Mouse (Mus musculus) kidney, adult 9 months (tissue): ENCODE data around the gene Mccc1.

Experiments used
- DNase-seq: peaks from one replicate; pipeline ENCODE4 v3.0.0; 2022

Gene Mccc1

DNA sequence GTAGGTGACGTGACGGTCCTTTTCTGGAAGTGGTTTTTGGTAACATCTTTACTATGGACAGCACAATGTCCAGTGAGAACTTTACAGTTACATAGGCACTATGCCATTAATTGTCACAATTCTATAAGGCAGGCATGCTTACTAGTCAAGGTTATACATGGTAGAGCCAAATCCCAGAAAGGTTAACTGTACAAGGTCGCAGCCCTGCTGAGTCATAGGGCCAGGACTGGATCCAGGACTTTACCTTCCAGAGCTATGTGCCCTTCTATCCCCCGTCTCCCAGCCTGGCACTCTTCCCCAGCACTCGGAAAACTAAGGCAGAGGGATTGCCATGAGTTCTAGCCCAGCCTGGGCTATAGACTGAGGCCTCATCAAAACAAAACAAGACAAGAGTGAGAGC, 36.6 kb downstream of the Mccc1 start:
- DNase-seq: no peak

DNA sequence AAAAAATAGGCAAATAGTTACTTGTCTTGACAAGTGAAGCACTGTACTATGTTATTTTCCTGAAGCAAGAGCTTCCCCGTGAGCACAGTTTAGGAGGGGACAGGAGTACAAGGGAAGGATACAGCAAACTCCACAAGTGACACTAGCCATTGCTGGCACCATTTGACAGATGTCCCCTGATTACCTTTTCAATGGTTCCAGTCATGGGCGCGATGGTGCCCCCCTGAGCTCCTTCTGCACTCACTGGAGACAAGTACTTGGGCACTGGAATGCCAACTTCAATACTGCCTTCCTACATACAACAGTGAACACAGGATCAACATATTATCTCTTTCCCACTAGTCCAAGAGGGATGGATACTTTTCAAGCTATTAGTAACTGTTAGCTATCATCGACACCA, 37.1 kb downstream of the Mccc1 start:
- DNase-seq: no peak

DNA sequence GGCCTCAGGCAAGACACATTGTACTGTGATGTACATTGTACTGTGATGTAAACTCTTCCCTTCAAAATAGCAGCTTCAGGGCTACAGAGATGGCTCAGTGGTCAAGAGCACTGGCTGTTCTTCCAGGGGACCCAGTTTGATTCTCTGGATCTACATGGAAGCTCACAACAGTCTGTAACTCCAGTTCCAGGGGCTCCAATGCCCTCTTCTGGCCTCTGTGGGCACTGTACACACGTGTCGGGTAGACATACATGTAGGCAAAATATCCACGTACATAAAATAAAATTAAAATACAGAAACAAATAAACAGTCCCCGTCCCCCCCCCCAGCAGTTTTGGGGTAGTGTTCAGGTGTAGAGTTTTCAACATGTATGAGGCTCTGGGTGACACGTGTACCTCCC, 37.5 kb downstream of the Mccc1 start:
- DNase-seq: no peak

DNA sequence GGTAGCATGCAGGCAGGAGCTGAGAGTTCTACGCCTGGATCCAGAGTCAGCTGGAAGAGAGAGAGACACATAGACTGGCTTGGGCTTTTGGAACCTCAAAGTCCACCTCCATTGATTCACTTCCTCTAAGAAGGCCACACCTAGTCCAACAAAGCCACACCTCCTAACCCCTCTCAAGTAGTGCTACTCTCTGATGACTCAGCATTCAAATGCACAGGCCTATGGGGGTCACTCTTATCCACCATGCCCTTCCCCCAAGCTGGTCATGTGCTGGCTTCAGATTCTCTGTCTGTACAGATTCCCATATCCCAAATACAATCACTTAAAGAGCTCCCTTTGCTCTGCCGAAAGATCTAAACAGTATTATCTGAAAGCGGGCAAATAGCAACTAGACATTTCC, 43.2 kb downstream of the Mccc1 start:
- no peak for DNase-seq

DNA sequence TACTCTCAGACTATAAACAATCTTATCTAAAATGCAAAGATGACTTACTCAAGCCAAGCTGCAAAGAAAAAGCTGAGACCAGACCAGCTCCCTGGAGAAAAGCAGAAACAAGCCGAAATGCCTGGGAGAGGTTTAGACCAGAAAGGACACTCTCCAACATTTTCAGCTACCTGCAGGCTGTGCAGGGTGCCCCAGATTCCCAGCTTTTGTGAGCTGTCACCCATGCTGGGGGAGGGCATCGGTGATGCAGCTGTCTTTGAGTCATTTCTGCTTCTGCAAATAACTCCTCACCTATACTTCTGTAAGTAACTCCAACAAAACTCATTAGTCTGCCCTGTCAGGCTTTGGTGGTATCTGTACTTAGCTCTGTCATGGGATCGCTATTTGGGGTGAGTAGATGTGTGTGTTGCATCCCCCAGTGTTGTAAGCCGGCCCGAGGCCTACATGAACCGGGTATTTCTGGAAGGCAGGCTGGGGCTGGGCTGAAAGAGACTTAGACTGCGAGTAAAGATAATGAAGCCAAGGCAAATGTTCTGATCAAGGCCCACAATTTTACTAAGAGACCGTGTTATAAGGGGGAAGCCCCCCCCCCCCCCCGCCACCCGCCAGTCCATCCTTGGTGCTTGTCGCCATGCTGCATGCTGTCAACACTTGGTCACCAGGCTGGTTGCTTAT, 45.4 kb downstream of the Mccc1 start:
- no peak for DNase-seq

DNA sequence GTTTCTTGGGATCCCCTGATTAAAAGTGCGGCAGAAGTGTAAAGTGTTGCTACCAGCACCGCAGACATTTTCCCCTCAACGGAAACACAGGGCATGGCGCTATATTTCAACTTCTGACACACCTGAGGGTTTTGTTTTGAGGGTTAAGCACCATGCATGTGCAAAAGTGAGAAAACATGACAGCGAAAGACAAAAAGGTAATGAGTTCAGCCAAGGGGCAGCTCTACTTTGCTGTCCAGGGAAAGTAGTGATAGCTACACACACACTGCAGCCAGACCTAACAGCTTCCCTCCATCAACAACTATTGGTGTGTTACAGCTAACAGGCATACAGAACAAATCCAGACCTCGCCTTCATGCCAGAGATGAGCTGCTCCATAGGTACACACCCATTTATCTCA, 46.7 kb downstream of the Mccc1 start:
- DNase-seq: no peak

DNA sequence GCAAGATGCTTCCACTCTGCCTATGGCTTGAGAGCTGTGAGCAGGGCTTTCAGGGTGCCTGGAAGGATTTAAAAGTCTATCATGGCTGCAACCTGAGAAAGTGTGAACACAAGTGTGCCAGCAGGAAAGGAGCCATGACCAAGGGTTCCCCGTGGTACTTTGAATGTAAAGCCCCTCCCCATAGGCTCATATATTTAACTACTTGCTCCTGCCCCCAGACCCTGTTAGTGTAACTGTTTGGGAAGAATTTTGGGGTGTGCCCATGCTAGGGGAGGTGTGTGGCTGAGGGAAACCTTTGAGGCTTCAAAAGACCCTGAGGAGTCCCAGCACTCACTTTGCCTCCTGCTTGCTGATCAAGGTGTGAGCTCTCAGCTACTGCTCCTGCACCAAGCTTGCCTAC, 47.3 kb downstream of the Mccc1 start:
- no peak for DNase-seq

DNA sequence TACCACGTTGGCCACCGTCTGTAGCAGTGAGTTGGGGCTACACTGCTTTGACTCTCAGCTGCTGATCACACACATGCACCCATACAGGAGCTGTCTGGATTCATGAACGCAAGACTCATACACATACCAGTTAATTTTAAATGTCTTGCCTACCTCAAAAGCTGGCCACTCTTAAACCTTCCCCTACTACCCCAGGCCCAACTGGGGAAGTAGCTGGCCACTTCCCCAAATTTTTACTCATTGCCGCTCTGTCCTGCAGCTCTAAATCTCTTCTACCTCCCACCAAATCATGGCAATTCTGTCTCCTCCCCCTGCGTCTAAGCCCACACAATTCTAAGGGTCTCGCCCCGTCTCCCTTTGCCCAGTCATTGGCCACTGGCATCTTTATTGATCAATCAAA, 52.3 kb downstream of the Mccc1 start:
- no peak for DNase-seq

DNA sequence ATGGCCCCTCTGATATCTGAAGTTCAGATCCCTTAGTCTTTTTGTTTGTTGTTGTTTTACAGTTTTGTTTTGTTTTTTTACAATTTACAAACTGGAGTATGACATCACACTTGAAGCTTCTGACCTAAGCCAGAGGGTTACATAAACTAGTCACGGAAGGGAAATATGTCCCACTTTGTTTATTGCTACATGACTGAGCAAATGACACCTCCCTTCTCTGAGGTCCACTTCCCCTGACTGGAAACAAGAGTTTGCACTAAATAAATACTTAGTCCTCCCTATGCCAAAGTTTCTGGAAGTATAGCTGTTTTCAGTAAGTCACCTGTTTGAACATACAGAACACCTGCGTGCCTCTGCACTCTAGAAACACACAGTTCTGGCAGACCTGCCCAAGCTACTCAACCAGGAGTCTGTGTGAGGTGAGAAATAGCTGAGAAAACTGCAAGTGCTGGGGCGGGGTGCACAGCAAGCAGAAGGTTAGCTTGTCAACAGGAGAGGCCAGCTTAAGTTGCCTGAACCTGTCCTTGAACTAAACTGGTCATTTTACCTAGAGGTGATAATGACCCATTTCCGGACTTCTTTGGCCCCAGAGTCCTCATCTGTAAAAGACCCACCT, 59.9 kb downstream of the Mccc1 start:
- DNase-seq: no peak

DNA sequence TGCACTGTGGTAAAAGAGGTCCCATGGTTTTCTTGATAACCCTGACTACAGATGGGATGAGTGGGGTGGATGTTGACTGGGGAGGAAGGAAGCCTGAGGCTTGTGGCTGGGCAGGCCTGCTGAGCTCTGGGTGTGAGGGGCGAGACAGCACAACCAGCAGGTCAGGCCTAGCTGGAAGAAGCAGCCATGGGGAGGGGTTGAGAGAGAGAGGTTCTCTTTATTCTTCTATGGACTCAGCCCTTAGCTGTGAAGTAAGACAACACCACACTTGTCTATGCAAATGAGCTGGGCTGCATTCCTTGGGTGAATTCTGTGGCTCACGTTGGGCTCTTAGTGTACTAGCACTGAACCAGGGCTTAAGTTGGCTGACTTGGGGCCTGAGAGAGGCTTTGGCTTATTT, 60.4 kb downstream of the Mccc1 start:
- DNase-seq: no peak

DNA sequence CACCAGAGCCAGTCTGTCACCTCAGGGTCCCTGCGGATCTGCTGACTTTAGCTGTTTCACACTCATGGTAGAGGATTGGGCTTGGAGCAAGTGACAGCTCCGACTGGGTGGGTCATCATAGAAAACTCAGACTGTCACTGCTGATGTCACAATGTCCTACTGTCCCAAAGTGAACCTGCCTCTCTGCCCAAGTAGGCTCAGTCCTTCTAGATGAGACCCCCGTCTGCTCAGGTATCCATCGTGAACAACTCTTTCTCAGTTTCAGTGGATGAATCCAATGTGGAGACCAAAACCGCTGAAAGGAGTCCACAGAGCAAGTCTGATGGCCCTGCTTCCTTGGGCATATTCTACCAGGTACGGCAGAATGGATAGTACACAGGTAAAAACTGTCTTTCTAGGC, 63.1 kb downstream of the Mccc1 start, which contains the start of gene Dcun1d1:
Gene Dcun1d1, minus strand, starts transcription at position 101 of the 400 bp plus-strand sequence.
- no peak for DNase-seq

DNA sequence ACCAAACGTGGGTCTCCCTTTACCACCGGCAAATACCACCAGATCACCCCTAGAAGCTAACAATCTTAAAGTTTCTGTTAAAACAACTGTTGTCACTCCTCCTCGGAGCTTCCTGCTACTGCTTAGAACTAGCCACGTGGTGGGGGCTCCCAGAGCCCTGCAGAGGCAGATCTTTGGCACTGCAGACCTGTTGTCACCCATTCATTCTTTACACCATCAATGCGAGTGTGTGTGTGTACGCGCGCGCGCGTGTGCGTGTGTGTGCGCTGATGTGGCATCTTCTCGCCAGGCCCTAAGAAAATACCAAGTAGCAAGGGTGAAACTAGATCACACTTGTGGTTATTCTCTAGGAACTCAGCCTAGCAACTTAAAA, 67.1 kb downstream of the Mccc1 start:
- DNase-seq: no peak

DNA sequence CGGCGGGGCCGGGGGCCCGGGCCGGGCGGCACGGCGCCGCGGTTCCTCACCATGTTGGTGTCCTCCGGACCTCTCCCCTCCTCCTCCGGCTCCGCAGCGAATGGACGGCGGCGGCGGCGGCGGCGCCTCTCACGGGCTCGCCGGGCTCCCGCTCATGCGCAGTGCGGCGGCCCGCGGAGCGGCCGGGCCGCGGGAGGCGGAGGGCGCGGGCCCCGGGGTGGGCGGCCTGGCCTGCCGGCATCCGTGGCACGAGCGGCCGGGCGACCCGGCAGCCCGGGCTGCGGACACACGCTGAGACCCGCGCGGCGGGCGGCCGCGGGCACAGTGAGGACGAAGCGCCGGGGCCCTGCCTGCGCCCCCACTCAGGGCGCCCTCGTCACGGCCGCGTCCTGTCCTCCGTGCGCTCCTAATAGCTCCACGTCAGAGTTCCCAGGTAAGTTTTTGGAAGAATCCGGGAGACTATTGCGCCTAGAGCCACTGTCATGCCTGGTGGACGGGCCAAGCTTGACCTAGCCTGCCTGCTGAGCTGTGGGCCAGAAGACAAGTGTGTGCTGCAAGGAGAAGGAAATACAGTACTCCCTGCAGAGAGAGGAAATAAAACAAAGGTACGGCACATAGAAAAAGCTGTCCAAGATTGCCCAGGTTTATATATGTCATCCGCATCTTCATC, 67.6 kb downstream of the Mccc1 start:
- DNase-seq: peak; percentile 79

DNA sequence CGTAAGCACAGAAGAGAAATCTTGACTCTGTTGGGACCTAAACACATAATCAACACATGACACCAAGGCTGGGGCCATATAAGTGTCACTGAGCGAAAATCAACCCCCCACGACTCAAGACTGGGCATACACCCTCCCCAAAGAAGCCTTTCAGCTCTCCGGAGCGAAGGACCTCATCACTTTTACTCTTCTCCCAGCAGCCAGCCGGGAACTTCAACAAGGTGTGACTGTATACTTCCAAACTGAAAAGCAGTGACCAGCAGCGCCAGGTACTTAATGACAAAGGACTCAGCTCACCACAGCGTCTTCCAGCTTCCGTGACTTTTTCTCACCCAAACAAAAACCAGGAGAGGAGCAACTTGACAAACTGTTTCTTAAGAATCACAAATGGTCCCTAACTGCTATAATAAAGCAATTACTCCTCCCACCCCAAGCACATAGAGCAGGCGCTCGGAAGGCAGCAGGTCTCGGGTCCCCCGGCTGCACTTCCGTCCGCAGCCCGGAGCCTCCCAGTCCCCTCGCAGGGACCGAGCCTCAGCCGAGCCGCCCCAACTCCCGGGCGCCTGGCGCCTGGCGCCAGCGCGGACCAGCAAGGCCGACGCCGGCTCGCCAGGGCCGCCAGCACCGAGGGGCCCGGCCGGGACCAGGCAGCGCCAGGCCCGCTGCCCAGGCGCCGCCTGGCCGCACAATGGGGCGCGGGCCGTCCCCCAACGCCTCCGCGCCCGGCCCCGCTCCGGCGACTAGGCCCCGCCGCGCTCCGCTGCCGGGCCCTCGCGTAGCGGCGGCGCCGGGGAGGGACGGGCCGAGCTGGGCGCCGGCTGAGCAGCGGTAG, 68.4 kb downstream of the Mccc1 start:
- DNase-seq: peak; percentile 52

DNA sequence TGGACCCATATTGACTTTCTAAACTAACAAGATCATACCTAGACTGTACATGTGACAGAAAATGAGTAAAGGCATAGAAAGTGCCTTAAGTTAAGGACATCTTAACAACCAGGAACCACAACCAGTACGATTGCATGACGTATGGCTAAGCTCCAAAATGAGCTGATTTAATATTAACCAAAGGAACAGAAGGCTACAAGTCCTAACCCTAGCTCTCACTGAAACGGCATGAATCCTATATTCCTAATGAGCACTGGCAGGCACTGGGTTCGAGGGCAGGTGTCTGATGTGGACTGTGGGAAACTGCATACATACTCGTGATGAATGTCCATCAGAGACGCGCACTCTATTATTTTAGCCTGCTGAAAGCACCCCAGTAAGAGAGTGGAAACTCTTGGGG, 69.1 kb downstream of the Mccc1 start:
- peak; percentile 65 for DNase-seq

DNA sequence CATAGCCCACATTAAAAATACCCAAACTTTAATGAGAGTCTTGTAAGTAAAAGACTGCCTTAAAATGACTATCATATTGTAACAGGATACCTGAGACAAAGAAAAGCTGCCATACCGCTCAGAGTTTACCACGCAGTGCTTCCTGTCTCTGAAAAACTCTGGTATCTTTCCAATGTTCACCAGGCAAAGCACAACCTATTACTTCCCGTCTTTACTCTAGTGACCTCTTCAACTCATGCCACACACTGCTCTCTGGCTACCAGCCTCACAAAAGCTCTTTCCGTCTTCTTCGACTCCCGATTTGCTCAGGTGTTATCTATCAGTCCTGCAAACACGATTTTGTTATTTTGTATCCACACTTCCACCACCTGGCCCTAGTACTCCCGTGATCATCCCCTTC, 70.6 kb downstream of the Mccc1 start:
- DNase-seq: no peak

DNA sequence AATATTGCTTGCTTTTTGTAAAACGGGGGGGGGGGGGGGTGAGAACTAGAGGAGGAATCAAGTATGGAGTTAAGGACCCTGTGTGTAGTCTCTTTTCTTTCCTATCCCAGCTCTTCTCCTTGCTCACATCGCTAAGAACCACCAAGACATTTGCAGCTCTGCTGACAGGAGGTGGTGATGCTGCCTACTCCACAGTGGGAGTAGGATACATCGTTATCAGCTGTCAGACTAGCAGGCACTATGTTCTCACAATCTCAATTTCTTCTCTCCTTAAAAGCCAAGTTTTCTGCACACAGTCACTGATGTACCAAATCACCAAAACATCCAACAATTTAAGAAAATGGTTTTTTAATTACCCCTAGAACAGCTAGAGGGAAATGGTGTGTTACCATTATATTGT, 71.1 kb downstream of the Mccc1 start:
- DNase-seq: no peak

DNA sequence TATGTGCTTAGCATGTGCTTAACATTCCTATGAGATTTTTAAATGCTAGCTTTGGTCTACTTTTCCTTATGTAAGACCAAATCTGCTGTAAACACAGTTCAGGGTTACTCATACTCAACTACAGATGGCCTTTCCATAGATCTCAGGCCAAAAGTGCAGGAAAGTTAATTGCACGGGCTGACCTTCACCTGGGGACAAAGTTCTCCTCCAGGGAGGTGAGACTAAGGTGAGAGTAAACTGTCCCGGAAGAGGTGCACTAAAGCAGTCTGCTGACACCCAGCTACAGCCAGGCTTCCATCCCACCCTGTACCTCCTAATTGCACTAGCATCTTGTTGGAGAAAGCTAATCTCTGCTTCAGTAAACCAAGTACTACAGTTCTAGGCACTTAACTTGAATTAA, 74.6 kb downstream of the Mccc1 start:
- DNase-seq: peak; percentile 38

DNA sequence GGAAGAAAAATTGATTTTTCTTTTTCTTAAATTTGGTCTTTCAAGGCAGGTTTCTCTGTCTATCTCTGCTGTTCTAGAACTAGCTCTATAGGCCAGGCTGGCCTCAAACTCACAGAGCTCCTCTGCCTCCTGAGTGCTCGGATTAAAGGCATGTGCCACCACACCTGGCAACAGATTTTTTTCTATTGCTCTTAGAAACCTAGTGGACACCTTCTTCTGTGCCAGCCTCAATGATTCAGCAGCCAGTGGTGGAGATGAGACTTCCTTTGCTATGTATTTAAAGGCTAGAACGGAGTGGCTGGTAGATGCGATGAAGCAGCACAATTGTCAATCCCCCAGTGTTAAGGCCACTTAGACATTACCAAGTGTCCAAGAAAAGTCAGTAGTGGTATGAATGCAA, 76.5 kb downstream of the Mccc1 start:
- no peak for DNase-seq

DNA sequence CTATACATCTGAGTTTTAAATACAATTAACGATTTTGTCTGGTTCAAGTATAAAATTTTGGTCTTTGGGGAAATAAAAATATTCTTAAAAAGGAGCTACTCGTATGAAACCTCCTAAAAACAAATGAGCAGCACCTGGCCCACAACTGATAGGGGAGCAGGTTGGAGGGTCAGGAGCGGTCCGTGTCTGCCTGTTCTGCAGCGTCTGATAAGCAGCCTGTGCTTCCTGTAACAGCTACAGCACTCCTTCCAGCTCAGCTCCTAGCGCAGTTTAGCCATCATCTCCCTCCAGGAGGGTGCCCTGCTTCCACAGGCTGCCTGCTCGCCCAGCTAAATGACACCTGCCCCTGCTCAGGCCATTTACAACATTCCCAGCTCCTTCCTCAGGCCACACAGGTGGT, 77.0 kb downstream of the Mccc1 start:
- no peak for DNase-seq

DNA sequence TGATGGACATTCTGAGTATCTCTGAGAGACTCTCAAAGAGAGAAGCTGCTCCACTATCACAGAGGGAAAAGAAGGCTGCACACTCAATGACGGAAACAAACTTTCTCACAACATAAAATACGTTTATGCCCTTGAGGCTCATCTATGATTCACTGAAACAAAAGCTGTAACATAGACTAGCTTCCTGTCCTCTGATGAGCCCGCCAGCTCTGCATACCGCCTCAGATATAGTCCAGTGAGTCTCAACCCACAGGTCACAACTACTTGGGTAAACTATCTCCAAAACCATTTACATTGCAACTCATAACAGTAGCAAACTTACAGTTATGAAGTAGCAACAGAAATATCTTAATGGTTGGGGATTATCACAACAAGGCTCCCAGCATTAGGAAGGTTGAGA, 78.0 kb downstream of the Mccc1 start:
- no peak for DNase-seq

DNA sequence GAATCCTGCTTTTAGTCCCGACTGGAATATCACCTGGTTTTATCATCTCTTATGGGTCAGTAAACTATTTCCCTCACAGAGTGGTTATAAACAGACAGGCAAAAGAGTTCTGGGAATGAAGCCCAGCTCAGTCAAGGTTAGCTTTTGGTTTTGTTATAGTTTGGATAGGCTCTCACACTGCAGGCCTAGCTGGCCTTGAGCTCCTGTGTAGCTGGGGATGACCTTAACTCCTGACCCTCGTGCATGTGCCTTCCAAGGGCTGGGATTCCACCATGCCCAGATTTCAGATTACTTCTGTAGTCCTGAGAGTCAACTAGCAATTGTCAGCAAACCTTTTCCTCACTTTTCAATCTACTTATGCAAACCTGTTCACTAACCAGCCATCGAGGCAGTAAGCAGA, 82.2 kb downstream of the Mccc1 start:
- no peak for DNase-seq
